Mouse (Mus musculus): ENCODE measurements around the gene Tns3. TPM values are rescaled to one million over a fixed set of nuclear protein-coding genes. Genes with fewer than 3 reads are reported as not detected.

Tns3 gene
- polyA plus RNA-seq, 1 experiment from 2014 or later = 18.7 TPM

- Histone ChIP-seq H3K4me3 (ENCODE audit: low read length) (no peak overlapping the region), H3K27me3 (replicated peaks; ENCODE audit: control insufficient read depth, insufficient read depth, low read length) (no peaks in the 10 kb centered on the region), H3K36me3 (ENCODE audit: control insufficient read depth, insufficient read depth, low read length) (no peaks in the 10 kb centered on the region), H3K9me3 (ENCODE audit: control insufficient read depth, low read length) (no peaks in the 10 kb centered on the region), H3K27ac (ENCODE audit: low read length) (no peak overlapping the region), H3K9ac (ENCODE audit: low read depth, low read length) (0 out of 2 replicates have a peak overlapping the region, but pooled peaks have one; percentile 5), H3K4me2 (ENCODE audit: low read depth, low read length) (no peak overlapping the region), H3K4me1 (ENCODE audit: control insufficient read depth, insufficient read depth, low read length) (no peaks in the 10 kb centered on the region)
- ATAC-seq = no peak
- 77% methylated on average over 5 of the region's 5 CpGs for WGBS
Measured at GRCm38 (mm10) chr11:8425226-8425570, 239.1 kb downstream of the Tns3 start.

- H3K4me3 ChIP-seq (ENCODE audit: low read length) = no peak overlapping the region
- peak; percentile 73 for ATAC-seq
- no peak overlapping the region for H3K27ac ChIP-seq (ENCODE audit: low read length)
- 0 out of 2 replicates have a peak overlapping the region, but pooled peaks have one; percentile 13 for H3K4me2 ChIP-seq (ENCODE audit: low read depth, low read length)
- no peaks in the 10 kb centered on the region for H3K4me1 ChIP-seq (ENCODE audit: control insufficient read depth, insufficient read depth, low read length)
- no peaks in the 10 kb centered on the region for H3K9me3 ChIP-seq (ENCODE audit: control insufficient read depth, low read length)
- 0 out of 2 replicates have a peak overlapping the region, but pooled peaks have one; percentile 5 for H3K9ac ChIP-seq (ENCODE audit: low read depth, low read length)
- WGBS = 33% methylated on average over 13 of the region's 13 CpGs
- no peaks in the 10 kb centered on the region for H3K27me3 ChIP-seq (replicated peaks; ENCODE audit: control insufficient read depth, insufficient read depth, low read length)
- H3K36me3 ChIP-seq (ENCODE audit: control insufficient read depth, insufficient read depth, low read length) = no peaks in the 10 kb centered on the region
Measured at GRCm38 (mm10) chr11:8424342-8425225, 239.8 kb downstream of the Tns3 start.

- Histone ChIP-seq H3K36me3 (ENCODE audit: control insufficient read depth, insufficient read depth, low read length) (no peaks in the 10 kb centered on the region), H3K9me3 (ENCODE audit: control insufficient read depth, low read length) (no peaks in the 10 kb centered on the region), H3K4me2 (ENCODE audit: low read depth, low read length) (no peak overlapping the region), H3K4me3 (ENCODE audit: low read length) (no peak overlapping the region), H3K27me3 (replicated peaks; ENCODE audit: control insufficient read depth, insufficient read depth, low read length) (no peaks in the 10 kb centered on the region), H3K27ac (ENCODE audit: low read length) (no peak overlapping the region), H3K9ac (ENCODE audit: low read depth, low read length) (no peak overlapping the region), H3K4me1 (ENCODE audit: control insufficient read depth, insufficient read depth, low read length) (no peaks in the 10 kb centered on the region)
- ATAC-seq = peak; percentile 65
- 24% methylated on average over 18 of the region's 18 CpGs for WGBS
Measured at GRCm38 (mm10) chr11:8405225-8405899, 259.0 kb downstream of the Tns3 start.

- H3K9ac ChIP-seq (ENCODE audit: low read depth, low read length) = no peak overlapping the region
- H3K36me3 ChIP-seq (ENCODE audit: control insufficient read depth, insufficient read depth, low read length) = no peaks in the 10 kb centered on the region
- H3K9me3 ChIP-seq (ENCODE audit: control insufficient read depth, low read length) = 0 out of 2 replicates have a peak, but pooled peaks cover 3% of the 10 kb centered on the region
- no peak overlapping the region for H3K27ac ChIP-seq (ENCODE audit: low read length)
- H3K27me3 ChIP-seq (replicated peaks; ENCODE audit: control insufficient read depth, insufficient read depth, low read length) = no peaks in the 10 kb centered on the region
- H3K4me1 ChIP-seq (ENCODE audit: control insufficient read depth, insufficient read depth, low read length) = no peaks in the 10 kb centered on the region
- no peak overlapping the region for H3K4me2 ChIP-seq (ENCODE audit: low read depth, low read length)
- no peak for ATAC-seq
- WGBS = 88% methylated on average over 7 of the region's 7 CpGs
- no peak overlapping the region for H3K4me3 ChIP-seq (ENCODE audit: low read length)
Measured at GRCm38 (mm10) chr11:8401328-8401727, 263.0 kb downstream of the Tns3 start.

- Histone ChIP-seq H3K9me3 (ENCODE audit: control insufficient read depth, low read length) (0 out of 2 replicates have a peak, but pooled peaks cover 3% of the 10 kb centered on the region), H3K4me3 (ENCODE audit: low read length) (no peak overlapping the region), H3K9ac (ENCODE audit: low read depth, low read length) (no peak overlapping the region), H3K4me1 (ENCODE audit: control insufficient read depth, insufficient read depth, low read length) (no peaks in the 10 kb centered on the region), H3K4me2 (ENCODE audit: low read depth, low read length) (no peak overlapping the region), H3K36me3 (ENCODE audit: control insufficient read depth, insufficient read depth, low read length) (no peaks in the 10 kb centered on the region), H3K27me3 (replicated peaks; ENCODE audit: control insufficient read depth, insufficient read depth, low read length) (no peaks in the 10 kb centered on the region), H3K27ac (ENCODE audit: low read length) (no peak overlapping the region)
- ATAC-seq = no peak
- WGBS = 86% methylated on average over 7 of the region's 7 CpGs
Measured at GRCm38 (mm10) chr11:8396329-8396728, 268.0 kb downstream of the Tns3 start.

- no peak for ATAC-seq
- Histone ChIP-seq H3K4me3 (ENCODE audit: low read length) (no peak overlapping the region), H3K9me3 (ENCODE audit: control insufficient read depth, low read length) (no peaks in the 10 kb centered on the region), H3K9ac (ENCODE audit: low read depth, low read length) (no peak overlapping the region), H3K4me1 (ENCODE audit: control insufficient read depth, insufficient read depth, low read length) (no peaks in the 10 kb centered on the region), H3K4me2 (ENCODE audit: low read depth, low read length) (no peak overlapping the region), H3K27me3 (replicated peaks; ENCODE audit: control insufficient read depth, insufficient read depth, low read length) (no peaks in the 10 kb centered on the region), H3K36me3 (ENCODE audit: control insufficient read depth, insufficient read depth, low read length) (no peaks in the 10 kb centered on the region), H3K27ac (ENCODE audit: low read length) (no peak overlapping the region)
- 60% methylated on average over 5 of the region's 5 CpGs for WGBS
Measured at GRCm38 (mm10) chr11:8391564-8391963, 272.8 kb downstream of the Tns3 start.

GRCm38 (mm10) chr11:8385891-8386405 lies 278.4 kb downstream of the Tns3 start:
- ATAC-seq = no peak
- 85% methylated on average over 7 of the region's 7 CpGs for WGBS
- no peak overlapping the region for H3K27ac ChIP-seq (ENCODE audit: low read length)
- no peaks in the 10 kb centered on the region for H3K36me3 ChIP-seq (ENCODE audit: control insufficient read depth, insufficient read depth, low read length)
- H3K4me3 ChIP-seq (ENCODE audit: low read length) = no peak overlapping the region
- H3K4me2 ChIP-seq (ENCODE audit: low read depth, low read length) = no peak overlapping the region
- H3K4me1 ChIP-seq (ENCODE audit: control insufficient read depth, insufficient read depth, low read length) = no peaks in the 10 kb centered on the region
- no peak overlapping the region for H3K9ac ChIP-seq (ENCODE audit: low read depth, low read length)
- no peaks in the 10 kb centered on the region for H3K9me3 ChIP-seq (ENCODE audit: control insufficient read depth, low read length)
- no peaks in the 10 kb centered on the region for H3K27me3 ChIP-seq (replicated peaks; ENCODE audit: control insufficient read depth, insufficient read depth, low read length)
